Mouse (Mus musculus) testis, postnatal 10 days (tissue): ENCODE results near the gene Fgfr2.

ENCODE experiments used
- DNase-seq: peaks from one replicate; pipeline ENCODE4 v3.0.0; 2021; ENCODE audit warnings: low spot score

Gene Fgfr2

DNA sequence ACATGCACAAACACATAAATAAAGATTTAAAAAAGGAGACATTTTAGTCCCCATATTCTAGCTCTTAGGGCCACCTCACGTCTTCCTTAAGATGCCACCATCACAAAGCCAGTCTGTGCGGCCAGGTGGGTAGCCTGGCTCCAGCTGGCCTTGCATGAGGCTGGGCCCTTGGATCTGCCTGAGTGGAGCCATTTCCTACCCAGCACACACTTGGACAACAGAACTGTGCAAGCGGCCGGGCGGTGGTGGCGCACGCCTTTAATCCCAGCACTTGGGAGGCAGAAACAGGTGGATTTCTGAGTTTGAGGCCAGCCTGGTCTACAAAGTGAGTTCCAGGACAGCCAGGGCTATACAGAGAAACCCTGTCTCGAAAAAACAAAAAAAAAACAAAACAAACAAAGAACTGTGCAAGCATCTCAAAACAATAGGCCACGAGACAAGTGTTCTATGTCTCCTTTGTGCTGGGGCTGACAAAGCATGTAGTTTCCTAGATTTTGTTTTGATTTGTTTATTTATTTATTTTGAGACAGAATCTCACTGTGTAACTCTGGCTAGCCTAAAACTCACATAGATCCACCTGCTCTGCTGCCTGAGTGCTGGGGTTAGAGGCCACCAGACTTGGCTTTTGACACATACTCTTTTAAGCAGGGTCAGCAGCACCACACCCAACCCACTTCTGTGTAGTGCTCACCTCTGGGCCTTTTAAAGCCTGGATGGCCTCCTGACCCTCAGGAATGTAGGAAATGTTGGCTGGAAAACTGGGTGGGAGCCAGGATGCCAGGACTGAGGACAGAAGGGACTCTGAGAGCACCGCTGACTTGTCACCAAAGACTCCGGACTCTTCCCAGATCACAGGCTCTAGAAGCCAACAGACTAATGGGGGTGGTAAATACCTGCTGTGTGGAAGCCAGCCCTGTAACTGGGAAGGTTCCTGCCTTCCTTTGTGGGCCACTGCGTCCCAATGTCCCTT is 400.5 kb downstream of the Fgfr2 start:
- DNase-seq: no peak

- no peak for DNase-seq
These were observed 402.6 kb downstream of the Fgfr2 start for GRCm38 (mm10) chr7:132720562-132720961.

DNA sequence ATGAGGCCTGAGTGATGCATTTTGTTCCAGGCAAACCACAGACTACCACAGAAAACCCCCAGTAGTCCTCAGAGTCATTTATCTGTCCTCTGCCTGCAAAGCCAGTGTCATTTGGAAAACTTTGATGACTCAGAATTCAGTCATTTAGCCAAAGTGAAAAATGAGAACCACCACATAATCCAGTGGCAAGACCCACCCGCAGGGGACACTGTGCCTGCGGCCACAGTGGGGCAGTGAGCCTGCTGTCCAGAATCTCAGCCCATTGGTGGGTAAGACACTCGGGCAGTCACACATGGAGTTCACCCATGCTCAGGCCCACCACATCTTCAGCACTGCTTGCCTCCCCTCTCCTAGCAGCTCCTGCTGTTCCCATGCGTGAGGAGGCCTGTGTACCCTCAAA is 403.6 kb downstream of the Fgfr2 start:
- no peak for DNase-seq

DNA sequence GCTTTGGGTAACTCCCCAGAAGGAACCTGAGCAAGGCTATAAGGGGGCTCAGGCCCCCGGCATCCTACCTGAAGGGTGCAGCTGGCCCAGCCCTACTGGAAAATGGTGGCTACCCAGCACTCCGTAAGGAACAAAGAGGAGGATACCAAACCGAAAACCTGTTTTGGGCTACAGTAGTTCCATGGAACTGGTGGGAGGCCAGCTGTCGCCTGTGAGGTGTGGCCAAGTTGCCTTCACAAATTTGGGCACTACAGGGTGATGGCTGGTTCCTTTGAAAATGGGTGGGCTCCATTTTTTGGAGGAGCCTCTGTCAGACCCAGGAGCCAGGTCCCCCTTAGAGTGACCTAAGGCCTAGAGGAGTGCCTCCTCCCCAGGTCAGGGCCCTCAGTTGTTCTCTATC is 407.9 kb downstream of the Fgfr2 start:
- no peak for DNase-seq

- DNase-seq: no peak
These were observed 408.8 kb downstream of the Fgfr2 start for GRCm38 (mm10) chr7:132714236-132714923.

DNA sequence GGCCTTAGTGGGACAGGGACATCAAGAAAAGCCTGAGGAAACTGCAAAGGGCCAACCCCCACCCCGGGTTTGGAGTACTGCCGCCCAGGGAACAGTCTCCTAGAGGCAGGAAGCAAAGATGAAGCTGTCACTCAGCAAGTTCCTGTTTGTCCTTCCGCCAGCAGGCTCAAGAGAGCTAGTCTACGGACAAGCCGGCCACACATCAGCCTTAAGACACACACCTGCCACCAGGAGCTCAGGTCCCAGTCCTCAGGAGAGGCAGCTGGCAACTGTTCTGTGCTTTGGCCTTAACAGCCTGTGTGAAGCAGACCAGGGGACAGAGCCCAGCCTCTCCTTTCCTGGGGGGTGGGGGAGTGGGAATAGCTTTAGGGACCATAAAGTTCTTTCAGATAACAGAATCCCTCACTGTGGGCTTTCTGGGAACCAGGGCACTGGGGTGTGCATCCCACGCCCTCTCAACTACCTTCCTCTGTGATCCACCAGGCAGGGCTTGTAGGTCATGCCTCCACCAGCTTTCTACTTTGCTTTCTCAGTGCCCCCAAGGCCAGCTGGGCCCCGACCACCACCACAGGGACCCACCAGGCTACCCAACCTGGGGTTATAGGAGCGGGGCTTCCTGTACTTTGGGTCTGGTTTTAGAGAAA is 409.5 kb downstream of the Fgfr2 start:
- no peak for DNase-seq

DNA sequence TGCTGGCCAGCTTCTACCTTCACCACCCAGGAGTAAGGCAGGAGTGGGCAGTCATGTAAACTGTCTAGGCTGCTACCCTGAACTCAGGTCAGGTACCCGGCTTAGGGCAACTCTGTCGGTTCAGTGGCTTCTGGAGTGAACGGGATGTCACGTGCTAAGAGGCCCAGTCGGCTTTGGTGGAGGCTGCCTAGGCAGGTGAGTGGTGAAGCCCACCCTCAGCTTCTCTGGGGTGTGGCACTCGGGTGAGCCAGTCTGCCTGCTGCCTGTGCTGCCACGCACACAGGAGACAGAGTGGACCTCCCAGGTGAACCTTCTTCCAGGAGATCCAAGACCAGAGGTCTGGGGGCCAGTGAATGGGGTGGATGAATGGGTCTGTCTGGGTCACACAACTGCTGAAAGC is 410.2 kb downstream of the Fgfr2 start:
- no peak for DNase-seq

GRCm38 (mm10) chr7:132712044-132712708 is 411.0 kb downstream of the Fgfr2 start:
- no peak for DNase-seq

DNA sequence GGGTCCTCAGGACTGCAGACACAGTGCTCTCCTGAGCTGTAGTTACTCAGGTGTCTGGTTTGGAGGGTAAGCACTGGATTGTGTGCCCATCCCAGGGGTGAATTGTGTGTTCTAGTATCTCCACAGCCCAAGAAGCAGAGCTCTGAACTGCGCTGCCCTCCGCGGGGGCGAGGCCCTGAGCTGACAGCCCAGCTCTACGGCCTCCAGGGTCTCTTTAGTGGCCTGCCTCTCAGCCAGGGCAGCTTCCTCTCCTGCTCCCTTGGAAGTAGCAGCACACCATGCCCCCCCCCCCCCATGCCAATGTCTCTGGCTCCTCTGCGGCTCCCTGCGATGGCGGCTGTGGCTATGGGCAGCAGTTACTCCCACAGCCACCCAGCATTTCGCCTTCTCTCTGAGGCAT is 411.6 kb downstream of the Fgfr2 start:
- DNase-seq: no peak

DNA sequence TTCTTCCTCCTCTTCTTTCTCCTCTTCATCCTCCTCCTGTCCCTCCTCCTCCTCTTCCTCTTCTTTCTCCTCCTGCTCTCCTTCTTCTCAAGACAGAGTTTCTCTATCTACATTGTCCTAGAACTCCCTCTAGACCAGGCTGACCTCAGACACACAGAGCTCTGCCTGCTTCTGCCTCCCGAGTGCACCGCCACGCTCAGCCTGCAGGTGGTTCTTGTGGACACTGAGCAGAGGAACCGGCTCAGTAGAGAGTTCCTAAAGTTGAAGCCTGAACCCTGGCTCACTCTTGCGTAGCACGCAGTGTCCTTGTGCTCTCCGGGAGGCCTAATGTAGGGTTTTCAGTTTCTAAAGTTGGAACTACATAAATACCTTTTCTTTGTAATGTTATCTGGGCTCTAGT is 418.0 kb downstream of the Fgfr2 start:
- DNase-seq: no peak

- DNase-seq: no peak
These were observed 418.8 kb downstream of the Fgfr2 start for GRCm38 (mm10) chr7:132704310-132704875.

DNA sequence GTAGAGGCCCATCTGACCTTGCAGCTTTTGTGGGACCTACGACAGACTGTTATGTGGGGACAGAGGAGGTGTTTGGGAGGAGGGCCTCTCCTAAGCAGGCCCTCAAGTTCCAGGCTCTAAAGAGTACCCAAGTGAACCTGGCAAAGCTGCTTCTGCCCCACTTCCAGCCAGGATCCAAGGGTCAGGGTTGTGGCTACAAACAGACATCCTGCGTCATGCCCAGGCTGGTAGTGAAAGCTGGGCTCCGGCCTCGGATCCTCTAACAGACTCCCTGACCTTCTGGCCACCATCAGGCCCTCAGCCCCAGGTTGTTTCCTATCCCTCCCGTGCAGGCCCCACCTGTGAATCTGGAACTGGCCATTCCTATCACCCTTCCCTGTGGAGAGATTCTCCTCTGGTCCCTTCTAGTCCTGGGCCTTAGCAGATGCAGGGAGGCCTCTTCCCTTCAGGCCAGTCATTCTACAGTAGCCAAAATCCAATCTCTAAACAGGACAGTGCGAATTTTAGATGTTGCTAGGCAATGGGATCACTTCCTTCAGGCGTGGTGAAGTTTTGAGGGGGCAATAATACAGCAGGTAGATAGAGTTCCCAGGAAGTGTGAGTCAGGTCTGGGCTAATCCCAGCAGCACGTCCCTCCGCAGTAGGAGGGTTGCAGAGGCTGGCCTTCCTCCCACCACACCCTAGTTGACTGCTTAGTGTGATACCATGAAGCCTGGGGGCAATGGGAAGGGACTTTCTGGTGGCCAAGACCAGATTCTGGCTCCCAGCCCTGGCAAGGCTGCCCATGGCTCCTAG is 419.4 kb downstream of the Fgfr2 start:
- DNase-seq: no peak

- DNase-seq: no peak
These were observed 420.6 kb downstream of the Fgfr2 start for GRCm38 (mm10) chr7:132702492-132703070.

DNA sequence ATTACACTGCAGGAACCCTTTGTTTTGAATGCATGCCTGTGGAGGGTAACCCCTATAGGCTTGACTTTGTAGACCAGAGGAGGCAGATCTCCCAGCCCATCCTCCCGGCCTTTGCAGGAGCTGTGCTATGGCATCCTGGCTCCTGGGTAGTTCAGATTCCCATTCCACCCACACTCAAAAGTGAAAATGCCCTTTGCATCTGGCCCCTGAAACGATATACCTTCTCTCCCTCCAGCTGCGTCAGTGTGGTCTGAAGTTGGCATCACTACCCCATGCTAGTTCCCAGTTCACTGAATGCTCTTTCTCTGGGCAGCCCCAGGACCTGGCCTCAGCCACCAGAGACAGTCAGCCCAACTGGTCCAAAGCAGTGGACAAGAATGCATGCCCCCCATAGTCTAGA is 421.1 kb downstream of the Fgfr2 start:
- no peak for DNase-seq

- DNase-seq: no peak
These were observed 421.7 kb downstream of the Fgfr2 start for GRCm38 (mm10) chr7:132701412-132701811.

- DNase-seq: no peak
These were observed 423.0 kb downstream of the Fgfr2 start for GRCm38 (mm10) chr7:132700107-132700506.

DNA sequence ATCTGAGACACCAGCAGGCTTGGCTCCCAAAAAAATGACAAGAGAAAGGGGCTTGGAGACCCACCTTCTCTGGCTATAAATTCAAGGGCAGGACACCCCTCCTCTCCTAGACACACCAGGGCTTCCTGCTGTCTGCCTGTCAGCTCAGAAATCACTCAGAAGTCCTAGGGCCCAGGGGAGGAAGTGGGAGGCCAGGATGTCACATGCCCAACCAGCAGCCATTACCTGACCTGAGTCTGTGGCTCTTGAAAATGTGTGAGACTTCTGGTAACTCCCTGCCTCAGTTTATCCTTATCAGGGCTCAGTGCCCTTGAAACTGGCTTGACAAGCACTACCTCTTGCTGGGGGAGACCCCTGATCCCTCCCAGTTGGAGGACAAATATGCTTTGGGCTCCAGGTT is 423.5 kb downstream of the Fgfr2 start:
- no peak for DNase-seq

DNA sequence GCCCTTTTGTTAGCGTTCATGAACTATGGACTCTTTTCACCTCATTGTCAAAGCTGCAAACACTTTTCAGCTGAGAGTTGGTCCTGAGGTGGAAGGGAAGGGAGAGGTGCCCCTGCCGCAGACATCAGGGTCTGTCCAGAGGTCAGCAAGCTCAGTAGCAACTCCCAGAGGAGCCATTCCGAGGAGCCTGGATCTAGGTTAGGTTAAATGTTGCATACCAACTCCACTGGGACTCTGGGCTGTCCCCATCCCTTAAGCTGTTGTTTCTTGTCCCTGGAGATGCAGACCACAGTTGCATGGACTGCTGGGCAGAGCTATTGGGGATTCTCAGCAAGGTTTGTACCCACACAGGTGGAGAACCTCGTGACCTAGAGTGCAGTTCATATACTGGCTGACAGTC is 424.0 kb downstream of the Fgfr2 start:
- DNase-seq: no peak

DNA sequence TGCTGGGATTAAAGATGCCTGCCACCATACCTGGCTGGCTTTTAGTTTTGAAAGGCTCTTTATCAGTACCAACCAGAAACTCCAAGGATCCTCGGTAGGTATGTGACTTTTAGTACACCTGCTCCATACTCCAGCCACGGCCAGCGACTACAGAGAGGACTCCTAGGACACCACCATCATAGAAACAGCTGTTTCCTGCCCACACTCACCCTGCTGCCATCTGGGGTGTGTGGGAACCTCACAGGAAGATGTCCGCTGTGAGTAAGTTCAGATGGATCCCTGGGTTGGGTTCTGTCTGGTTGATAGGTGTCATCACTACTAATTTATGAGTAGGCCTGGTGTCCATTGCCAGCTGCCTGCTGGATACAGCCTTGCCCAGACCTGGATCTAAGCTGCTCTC is 424.4 kb downstream of the Fgfr2 start:
- DNase-seq: no peak

DNA sequence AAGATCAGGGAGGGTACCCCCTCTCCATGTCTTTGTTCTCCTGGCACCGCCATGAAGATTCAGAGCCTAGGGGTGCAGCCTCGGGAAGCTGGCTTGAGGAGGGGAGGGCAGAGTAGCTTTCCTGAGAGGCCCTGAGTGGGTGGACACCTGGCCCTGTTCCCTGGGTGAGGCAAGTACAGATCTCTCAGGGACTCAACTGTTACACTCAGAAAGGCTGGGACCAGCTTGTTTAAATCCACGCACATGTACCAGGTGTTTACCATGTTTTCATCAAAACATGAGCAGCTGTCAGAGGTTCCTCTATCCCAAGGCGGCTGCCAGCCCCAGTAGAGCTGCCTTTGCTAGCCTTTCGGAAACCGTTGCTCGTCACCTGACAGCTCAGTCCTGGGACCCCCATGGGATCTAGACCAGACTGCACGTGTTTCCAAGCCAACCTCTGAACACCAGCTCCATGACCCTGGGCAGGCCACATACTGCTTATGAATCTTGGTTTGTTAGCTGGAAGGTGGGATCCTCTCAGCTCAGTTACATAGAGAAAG is 425.8 kb downstream of the Fgfr2 start:
- DNase-seq: no peak
